In the genomic region with DNA sequence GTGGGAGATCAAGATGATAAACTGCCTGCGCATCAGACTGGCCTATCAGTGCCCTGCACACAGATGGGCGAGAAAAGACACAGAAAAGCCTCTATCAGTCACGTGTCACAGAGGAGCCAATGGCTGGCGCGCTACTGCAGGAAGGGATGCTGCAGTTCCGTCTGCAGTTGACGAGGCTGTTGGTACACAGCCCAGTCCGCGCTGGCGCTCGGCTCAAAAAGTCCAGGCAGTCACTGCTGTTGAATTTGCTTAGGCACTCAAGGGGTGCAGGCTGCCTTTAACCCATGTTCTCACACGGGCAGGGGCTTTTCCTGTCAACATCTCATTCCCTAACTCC, we compare ENCODE assay signal across 8 mouse cellular contexts.
DNase-seq lines count a peak whose midpoint lies in the region; ATAC-seq and TF ChIP-seq lines count a peak whose summit lies in the region.

No protein-coding gene starts in this region.

- peak; percentile 99 for ATAC-seq in forebrain, embryonic 16.5 days
- ATAC-seq in lung, postnatal 0 days, result peak; percentile 63

- H3K4me3 ChIP-seq in forebrain, embryonic 16.5 days (replicated peaks; ENCODE audit: low read length), result peak overlapping the region; percentile 49
- no peak overlapping the region for H3K4me3 ChIP-seq in lung, postnatal 0 days (ENCODE audit: low read depth, low read length)

- WGBS in forebrain, embryonic 16.5 days, result under 1% methylated on average over 12 of the region's 12 CpGs
- 2% methylated on average over 12 of the region's 12 CpGs for WGBS in lung, postnatal 0 days

- no peaks in the 10 kb centered on the region for H3K36me3 ChIP-seq in forebrain, embryonic 16.5 days (ENCODE audit: control insufficient read depth, insufficient read depth)
- no peaks in the 10 kb centered on the region for H3K36me3 ChIP-seq in lung, postnatal 0 days (ENCODE audit: insufficient read depth, low read length)

- DNase-seq in ES-CJ7 (ENCODE audit: low read depth, low spot score), result peak; percentile 82
- DNase-seq in cerebellum, adult 18-20 months, result peak; percentile 96 to 97
- DNase-seq in heart, postnatal 14 days, result peak; percentile 17 to 50
- DNase-seq in layer of hippocampus, postnatal 10 days (ENCODE audit: low spot score in 2 of 2), result peak; percentile 83 to 88
- DNase-seq in lung, postnatal 0 days (ENCODE audit: low spot score), result peak; percentile 27
- DNase-seq in ovary, postnatal 14 days (ENCODE audit: low spot score), result peak; percentile 21
- peak; percentile 36 for DNase-seq in yolk sac, embryonic 10.5 days (ENCODE audit: low spot score)

- H3K4me1 ChIP-seq in forebrain, embryonic 16.5 days (replicated peaks; ENCODE audit: control insufficient read depth, insufficient read depth, low read length), result peaks cover 14% of the 10 kb centered on the region
- no peaks in the 10 kb centered on the region for H3K4me1 ChIP-seq in lung, postnatal 0 days (ENCODE audit: insufficient read depth, low read depth, low read length)

- TF ChIP-seq CTCF in lung, postnatal 0 days (IDR thresholded peaks at IDR 0.05), result no peak

- no peak for TF ChIP-seq EP300 in lung, postnatal 0 days (IDR thresholded peaks at IDR 0.05)

- H3K9me3 ChIP-seq in forebrain, embryonic 16.5 days (ENCODE audit: control insufficient read depth, low read length), result no peaks in the 10 kb centered on the region
- H3K9me3 ChIP-seq in lung, postnatal 0 days (ENCODE audit: low read length), result no peaks in the 10 kb centered on the region

- H3K4me2 ChIP-seq in forebrain, embryonic 16.5 days (ENCODE audit: low read length), result peak overlapping the region; percentile 67
- no peak overlapping the region; the same call in 1 of the 2 replicates for H3K4me2 ChIP-seq in lung, postnatal 0 days (replicated peaks; ENCODE audit: low read depth, low read length)

- peak overlapping the region; percentile 95 for H3K27ac ChIP-seq in forebrain, embryonic 16.5 days (ENCODE audit: low read length)
- no peak overlapping the region for H3K27ac ChIP-seq in lung, postnatal 0 days (ENCODE audit: low read length)

- no peaks in the 10 kb centered on the region for H3K27me3 ChIP-seq in forebrain, embryonic 16.5 days (replicated peaks; ENCODE audit: control insufficient read depth, insufficient read depth, low read length)
- no peaks in the 10 kb centered on the region for H3K27me3 ChIP-seq in lung, postnatal 0 days (replicated peaks; ENCODE audit: insufficient read depth, low read length)

- peak overlapping the region; percentile 53 for H3K9ac ChIP-seq in forebrain, embryonic 16.5 days (replicated peaks; ENCODE audit: low read depth, low read length)
- no peak overlapping the region for H3K9ac ChIP-seq in lung, postnatal 0 days (replicated peaks; ENCODE audit: low read depth)

- intact Hi-C loops in heart, postnatal 14 days (cut with DNase I), result no loop called here

Comparison
In these comparisons a context has a peak if more than half of its experiments do, and no peak if none do; other contexts are left out.
1. DNase-seq: peak in every context shown above with its lines; median percentile 96 in cerebellum, adult 18-20 months; 86 in layer of hippocampus, postnatal 10 days; 82 in ES-CJ7; 36 in yolk sac, embryonic 10.5 days; 34 in heart, postnatal 14 days; 27 in lung, postnatal 0 days; 21 in ovary, postnatal 14 days.